Mouse (Mus musculus) heart, postnatal 10 days (tissue): ENCODE data around the gene Sox12. TPM values are rescaled to one million over a fixed set of nuclear protein-coding genes. Genes with fewer than 3 reads are reported as not detected.
"Not testable (repeated sequence)": the region's sequence is repeated elsewhere in the genome, so short reads cannot be mapped to it uniquely, and the experiment has no call there.

Experiments
- DNase-seq, 2 experiments: peaks; one replicate each; pipeline ENCODE4 v3.0.0; 2021
- intact Hi-C: fragments of 180-260 bp; cut with DNase I; formaldehyde crosslinking; loops from one replicate; pipeline ENCODE4 v1.15.1; 2025
- total RNA-seq, 2 experiments: library from RNA; stranded (reverse); gene quantifications; 2 replicates each; pipeline ENCODE4 v1.2.3; 2021

Gene Sox12
- total RNA-seq, 2 experiments from 2014 or later, result 26.3 to 37.8 TPM

DNA sequence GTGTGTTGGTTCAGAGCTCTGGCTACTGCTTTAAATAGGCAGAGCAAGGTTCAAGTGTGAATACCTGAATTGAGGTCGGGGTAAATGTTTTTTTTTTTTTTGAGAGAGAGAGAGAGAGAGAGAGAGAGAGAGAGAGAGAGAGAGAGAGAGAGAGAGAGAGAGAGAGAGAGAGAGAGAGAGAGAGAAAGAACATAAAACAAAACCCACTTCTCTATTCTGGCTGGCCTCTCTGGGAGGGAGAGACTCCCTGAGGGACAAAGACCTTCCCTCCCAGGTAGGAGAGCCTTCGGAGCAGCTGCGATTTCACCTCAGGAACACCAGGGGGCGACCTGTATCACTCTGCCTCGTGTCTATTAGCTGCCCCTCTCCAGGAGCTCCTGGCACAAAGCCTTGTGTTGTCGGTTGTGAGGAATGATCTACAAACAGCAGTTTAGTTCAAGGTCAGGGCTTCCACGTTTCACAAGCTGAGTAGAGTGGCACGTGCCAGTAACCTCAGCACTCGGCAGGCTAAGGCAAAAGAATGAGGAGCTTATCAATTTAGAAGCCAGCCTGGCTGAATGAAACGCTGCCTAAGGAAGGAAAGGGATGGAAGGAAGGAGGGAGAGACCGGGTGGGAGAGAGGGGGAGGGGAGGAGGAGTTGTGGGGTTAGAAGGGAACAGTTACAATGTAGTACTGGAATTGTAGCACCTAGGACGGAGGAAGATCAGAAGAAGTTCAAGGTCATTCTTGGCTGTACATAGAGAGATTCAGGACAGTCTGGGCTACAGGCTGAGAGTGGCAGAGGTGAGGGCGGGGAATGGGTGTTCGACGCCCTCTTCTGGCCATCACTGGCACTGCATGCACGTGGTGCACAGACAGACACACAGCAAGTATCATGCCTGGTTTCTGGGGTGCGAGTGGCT is 34.4 kb downstream of the Sox12 start:
- intact Hi-C loops, result loop anchor here (2.0 kb wide), 1 partner anchor 31 kb away; the partner anchor contains the start of gene Rbck1
- peak; percentile 90 to 93 for DNase-seq

DNA sequence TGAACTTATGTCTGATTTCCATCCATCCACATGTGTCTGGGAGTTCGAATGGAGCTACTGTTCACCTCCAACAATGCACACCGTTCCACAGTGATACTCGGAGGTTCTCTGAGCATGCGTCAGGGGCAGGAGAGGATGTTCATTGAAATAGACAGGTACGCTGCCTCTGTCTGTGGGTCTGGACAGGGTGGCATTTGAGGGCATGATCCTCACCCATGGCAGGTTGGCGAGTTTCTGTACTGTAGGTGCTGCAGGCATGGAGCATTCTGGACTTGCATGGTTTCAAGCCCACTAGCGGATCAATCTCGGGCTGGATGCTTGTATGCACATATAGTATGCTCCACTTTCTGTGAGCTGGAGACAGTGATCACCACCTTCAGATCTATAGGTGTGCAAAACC is 36.7 kb downstream of the Sox12 start:
- no peak for DNase-seq
- intact Hi-C loops, result no loop called here

DNA sequence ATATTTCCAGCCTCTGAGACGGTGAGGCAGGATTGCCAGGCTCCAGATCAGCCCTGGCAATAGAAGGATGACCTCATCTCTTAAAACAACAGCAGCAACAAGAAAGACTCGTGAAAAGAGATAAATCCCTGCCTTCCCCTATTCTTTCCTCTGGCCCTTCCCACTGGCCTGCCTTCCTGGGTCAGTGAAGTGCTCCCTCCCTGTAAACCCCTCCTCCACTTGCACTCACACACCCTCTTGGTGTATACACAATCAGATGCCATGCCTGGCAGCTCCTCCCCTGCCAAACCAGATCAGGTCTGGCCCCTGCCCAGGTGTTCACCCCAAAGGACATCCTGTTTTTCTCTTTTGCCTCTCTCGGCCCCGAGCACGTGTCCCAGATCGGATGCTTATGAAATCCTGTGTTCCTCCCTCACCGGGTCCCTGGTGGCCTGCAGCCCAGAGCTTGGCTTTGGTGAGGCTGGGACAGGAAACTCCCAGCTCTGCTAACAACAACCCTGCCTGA is 37.5 kb downstream of the Sox12 start:
- intact Hi-C loops, result no loop called here
- DNase-seq, result peak; percentile 79 to 82

DNA sequence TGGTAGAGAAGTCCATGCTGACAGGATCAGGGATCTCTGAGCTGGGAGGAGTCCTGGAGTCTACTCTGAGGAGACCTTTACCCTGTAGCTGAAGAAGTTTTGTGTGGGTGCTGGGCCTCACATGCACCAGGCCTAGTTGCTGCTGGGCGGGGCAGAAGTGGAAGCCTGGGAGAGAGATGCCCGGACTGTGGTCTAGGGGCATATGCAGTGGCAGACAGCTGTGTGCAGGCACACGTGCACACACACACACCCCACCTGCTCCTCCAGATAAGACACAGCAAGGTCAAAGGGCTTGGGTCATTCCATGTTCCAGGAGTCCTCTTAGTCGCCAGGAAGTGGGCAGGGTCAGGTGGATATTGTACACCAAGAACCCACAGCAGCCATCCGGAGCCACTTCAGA is 38.2 kb downstream of the Sox12 start:
- intact Hi-C loops, result no loop called here
- no peak for DNase-seq

DNA sequence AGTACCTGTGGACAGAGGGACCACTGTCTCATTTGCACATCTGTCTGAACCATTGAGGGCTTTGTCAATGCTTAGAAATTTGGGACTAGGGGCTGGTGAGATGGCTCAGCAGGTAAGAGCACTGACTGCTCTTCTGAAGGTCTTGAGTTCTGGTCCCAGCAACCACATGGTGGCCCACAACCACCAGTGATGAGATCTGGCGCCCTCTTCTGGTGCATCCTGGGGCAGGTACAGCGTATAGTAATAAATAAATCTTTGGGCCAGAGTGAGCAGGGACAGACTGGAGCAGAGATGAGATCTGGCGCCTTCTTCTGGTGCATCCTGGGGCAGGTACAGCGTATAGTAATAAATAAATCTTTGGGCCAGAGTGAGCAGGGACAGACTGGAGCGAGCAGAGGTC is 38.9 kb downstream of the Sox12 start:
- intact Hi-C loops, DNase-seq: not testable (repeated sequence)

DNA sequence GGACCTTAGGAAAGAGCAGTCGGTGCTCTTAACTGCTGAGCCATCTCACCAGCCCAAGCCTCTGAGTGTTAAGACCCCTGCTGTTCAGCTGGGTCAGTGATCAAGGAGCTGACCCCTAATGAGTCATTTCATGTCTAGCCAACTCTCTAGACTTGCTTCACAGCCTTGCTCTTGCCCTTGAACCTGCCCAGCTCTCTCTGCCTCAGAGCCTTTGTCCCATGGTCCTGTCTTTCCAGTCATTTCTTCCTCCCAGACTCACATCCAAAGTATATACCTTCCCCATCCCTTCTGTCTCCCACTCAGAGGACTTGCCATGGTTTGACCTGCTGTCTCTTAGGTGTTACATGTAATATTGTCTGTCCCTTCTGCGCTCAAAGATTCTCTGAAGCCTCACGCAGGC is 40.6 kb downstream of the Sox12 start:
- no peak for DNase-seq
- intact Hi-C loops, result no loop called here

DNA sequence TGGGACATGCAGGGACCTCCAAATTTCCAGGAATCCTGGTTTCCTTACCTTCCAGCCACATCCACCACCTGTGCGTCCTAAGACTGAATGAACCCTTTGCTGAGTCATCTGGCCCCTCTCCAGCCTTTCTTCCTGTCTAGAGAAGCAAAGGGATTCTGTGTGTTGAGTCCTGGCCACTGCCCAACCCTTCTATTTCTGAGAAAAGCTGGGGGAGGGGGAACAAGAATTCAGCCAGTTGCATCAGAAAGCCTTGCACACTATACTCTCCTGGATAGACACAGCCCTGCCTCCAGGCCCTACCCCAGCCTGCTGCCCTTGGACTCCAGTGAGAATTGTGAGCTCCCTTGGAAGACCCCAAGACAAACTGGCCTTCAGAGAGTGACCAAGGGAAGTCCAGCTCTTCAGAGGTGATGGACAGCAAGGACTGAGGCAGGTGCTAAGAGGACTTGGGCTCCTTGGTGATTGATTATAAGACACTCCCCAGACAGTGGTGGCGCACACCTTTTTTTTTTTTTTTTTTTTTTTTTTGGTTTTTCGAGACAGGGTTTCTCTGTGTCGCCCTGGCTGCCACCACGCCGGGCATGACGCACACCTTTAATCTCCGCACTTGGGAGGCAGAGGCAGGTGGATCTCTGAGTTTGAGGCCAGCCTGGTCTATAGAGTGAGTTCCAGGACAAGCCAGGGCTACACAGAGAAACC is 47.9 kb downstream of the Sox12 start:
- intact Hi-C loops, result no loop called here
- peak; percentile 74 to 77 for DNase-seq

DNA sequence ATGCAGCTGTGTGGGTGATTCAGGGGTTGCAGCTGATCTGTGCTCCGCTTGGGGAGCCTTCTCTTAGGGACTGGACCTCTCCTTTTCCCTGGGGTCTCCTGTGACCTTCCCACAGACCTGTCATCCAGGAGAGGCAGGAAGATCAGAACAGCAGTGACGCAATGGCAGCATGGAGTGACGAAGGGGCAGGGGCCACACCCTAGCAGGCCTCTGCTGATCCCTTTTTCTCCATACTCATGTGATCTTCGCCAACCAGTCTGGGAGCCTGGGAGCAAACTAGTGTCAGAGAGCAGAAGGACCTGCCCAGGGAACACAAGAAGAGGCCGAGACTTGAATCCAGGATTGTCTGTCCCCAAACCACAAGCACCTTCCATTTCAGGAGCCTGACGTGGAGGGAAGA is 48.7 kb downstream of the Sox12 start:
- intact Hi-C loops, result no loop called here
- DNase-seq, result no peak

DNA sequence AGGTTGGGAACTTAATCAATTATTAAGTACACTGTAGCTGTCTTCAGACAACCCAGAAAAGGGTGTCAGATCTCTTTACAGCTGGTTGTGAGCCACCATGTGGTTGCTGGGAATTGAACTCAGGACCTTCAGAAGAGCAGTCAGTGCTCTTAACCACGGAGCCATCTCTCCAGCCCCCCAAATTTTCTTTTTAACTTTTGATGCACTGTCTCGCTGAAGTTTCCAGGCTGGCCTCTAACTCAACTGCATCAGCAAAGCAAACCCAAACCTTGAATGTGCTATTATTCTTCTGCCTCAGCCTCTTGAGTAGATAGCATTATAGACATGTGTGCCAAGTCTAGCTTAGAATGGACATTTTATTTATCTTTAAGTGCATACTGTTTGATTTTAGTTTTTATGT is 50.1 kb downstream of the Sox12 start:
- intact Hi-C loops, result no loop called here
- DNase-seq, result no peak

DNA sequence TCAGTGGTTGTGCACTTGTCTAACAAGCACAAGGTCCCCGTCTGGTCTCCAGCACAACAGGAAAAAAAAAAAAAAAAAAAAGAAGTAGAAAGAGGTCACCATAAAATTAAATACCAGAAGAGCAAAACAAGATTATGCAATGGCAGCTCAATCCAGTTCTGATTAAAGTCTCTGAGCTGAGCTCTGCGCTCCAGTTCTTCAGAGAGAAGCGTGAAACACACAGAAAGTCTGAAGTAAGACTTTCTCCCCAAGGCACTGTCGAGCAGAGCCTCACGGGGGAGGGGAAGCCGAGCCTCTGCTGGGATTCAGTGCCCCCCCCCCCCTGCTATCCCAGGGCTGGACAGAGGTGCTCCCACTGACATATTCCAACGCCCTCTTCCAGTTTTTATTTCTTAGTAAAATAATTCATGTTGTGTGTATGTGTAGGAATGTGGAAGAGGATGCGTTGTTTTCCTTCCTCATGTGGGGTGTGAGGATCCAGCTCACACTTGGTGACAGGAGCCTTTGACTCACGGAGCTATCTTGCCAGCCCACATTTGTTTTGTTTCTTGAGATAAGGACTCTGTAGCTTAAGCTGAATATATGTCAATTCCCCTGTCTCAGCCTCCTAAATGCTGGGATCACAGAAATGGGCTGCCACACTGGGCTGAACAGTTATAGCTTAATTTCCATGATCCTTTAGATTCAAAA is 50.9 kb downstream of the Sox12 start:
- no peak for DNase-seq
- intact Hi-C loops, result no loop called here

DNA sequence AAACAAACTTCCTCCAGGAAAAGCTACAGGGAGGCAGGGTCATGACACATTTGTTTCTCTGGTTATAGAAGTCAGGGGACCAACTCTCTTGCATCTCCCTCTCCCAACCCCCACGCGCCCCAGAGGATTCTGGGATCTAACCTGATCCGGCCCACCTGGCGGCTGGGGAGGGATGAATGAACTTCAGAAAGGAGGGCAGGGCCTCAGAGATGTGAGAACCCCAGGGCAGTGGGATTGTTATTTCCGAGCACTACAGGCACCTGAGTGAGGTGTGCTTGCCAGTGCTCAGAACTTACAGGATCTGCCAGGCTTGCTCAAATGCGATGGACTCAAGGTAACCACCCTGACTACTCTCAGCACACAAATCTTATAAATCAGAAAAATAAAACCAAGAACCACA is 52.5 kb downstream of the Sox12 start:
- DNase-seq, result no peak
- intact Hi-C loops, result no loop called here

DNA sequence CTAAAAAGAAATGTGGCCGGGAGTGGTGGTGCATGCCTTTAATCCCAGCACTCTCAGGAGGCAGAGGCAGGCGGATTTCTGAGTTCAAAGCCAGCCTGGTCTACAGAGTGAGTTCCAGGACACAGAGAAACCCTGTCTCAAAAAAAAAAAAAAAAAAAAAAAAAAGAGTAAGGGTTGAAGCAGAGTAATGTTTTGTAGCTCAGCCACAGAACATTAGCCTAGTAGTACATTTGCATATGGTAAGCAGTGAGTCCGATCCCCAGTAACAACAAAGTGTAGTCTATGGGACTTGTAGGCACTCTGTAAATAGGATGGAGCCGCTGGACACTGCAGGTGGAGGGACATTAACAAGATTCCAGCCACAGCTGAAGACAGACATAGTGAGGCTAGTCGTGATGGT is 53.0 kb downstream of the Sox12 start:
- intact Hi-C loops, result no loop called here
- no peak for DNase-seq

DNA sequence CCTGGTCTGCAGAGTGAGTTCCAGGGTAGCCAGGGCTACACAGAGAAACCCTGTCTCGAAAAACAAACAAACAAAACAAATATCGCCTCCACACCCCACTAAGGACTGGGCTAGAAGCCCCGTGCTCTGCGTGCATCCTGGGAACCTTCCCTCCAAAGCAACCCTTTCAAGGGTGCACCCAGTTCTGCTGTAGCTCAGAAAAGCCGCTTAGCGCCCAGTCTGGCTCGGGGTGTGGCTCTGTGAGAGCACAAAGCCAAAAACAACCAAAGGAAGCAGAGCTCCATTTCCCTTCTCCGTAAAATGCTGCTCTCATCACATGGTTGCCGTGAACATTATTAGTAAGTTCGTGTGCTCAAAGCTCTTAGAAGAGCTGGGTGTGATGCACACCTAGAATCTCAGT is 53.5 kb downstream of the Sox12 start:
- intact Hi-C loops, result no loop called here
- DNase-seq, result peak; percentile 41 to 44

Other genes with a start within 250 kb of the Sox12 start
- 100 to 1,000 TPM; 106 to 107 TPM for gene Csnk2a1, start 171.2 kb downstream of the Sox12 start, total RNA-seq
- gene Tbc1d20, start 104.2 kb downstream of the Sox12 start, total RNA-seq, result 10 to 100 TPM; 61.4 to 71.4 TPM
- gene Rbck1, start 65.4 kb downstream of the Sox12 start, total RNA-seq, result 10 to 100 TPM; 72.5 to 76.8 TPM
- 1 to 10 TPM; 3.2 to 3.9 TPM for gene Trib3, start 54.0 kb downstream of the Sox12 start, total RNA-seq
- not detected for gene Nrsn2, start 21.4 kb downstream of the Sox12 start, total RNA-seq
- gene Zcchc3, start 17.0 kb upstream of the Sox12 start, total RNA-seq, result 10 to 100 TPM; 18.0 to 18.1 TPM
- 1 to 10 TPM; 3.7 to 4.3 TPM for gene 6820408C15Rik, start 17.5 kb upstream of the Sox12 start, total RNA-seq
- gene Defb23, start 66.6 kb upstream of the Sox12 start, total RNA-seq, result not detected
- not detected for gene Defb20, start 79.0 kb upstream of the Sox12 start, total RNA-seq
- gene Defb22, start 92.1 kb upstream of the Sox12 start, total RNA-seq, result not detected
- not detected for gene Defb26, start 113.6 kb upstream of the Sox12 start, total RNA-seq
- gene Defb28, start 120.2 kb upstream of the Sox12 start, total RNA-seq, result not detected
- not detected for gene Defb29, start 142.0 kb upstream of the Sox12 start, total RNA-seq
- gene Gm17416, start 171.3 kb upstream of the Sox12 start, total RNA-seq, result not detected
- not detected for gene Defb21, start 174.7 kb upstream of the Sox12 start, total RNA-seq
- gene Defb19, start 182.2 kb upstream of the Sox12 start, total RNA-seq, result not detected
- gene Defb45, start 201.3 kb upstream of the Sox12 start, total RNA-seq, result not detected
- gene Defb36, start 206.3 kb upstream of the Sox12 start, total RNA-seq, result not detected
- gene Defb25, start 225.0 kb upstream of the Sox12 start, total RNA-seq, result not detected
- 10 to 100 TPM; 12.9 to 15.3 TPM for gene Rem1, start 228.9 kb upstream of the Sox12 start, total RNA-seq